Mouse (Mus musculus): ENCODE data around the gene Hmgb1. TPM values are rescaled to one million over a fixed set of nuclear protein-coding genes. Genes with fewer than 3 reads are reported as not detected.
"Not testable (repeated sequence)": the region's sequence is repeated elsewhere in the genome, so short reads cannot be mapped to it uniquely, and the experiment has no call there.

The Hmgb1 gene
- polyA plus RNA-seq, 1 experiment = 110 TPM

DNA sequence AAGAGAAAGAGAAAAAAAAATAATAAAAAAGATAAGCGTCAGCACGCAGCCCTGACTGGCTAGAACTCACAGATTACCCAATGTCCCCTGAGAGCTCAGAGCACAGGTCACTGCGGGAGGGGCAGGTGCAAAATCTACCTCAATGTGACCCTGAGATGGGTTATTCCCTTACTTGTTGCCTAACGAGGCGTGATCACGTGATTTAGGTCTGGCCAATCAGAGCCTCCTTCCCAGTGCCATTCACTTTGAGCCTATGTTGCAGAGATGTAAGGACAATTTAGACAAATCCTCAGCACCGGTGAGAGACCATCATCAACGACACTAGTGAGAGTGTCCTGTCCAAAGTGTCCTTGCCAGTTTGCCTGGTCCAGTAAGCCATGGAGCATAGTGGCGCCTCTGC lies 44.0 kb downstream of the Hmgb1 start:
- no peaks in the 10 kb centered on the region for H3K36me3 ChIP-seq (ENCODE audit: control insufficient read depth, insufficient read depth, low read length, poor library complexity, severe bottlenecking)
- no peaks in the 10 kb centered on the region for H3K9me3 ChIP-seq (replicated peaks; ENCODE audit: control insufficient read depth, insufficient read depth, low read length, poor library complexity, severe bottlenecking)
- no peak overlapping the region for H3K27ac ChIP-seq (ENCODE audit: insufficient read depth, low read length)
- H3K4me1 ChIP-seq (ENCODE audit: control insufficient read depth, insufficient read depth, low read length) = peaks cover 1% of the 10 kb centered on the region
- no peaks in the 10 kb centered on the region for H3K27me3 ChIP-seq (ENCODE audit: control insufficient read depth, insufficient read depth, low read length, poor library complexity, severe bottlenecking)
- no peak overlapping the region for H3K9ac ChIP-seq (ENCODE audit: low read depth, poor library complexity, severe bottlenecking)
- H3K4me3 ChIP-seq (ENCODE audit: low read depth, low read length) = peak overlapping the region; percentile 46
- TF ChIP-seq EP300 (IDR thresholded peaks at IDR 0.05; ENCODE audit: insufficient read depth, low read depth, low read length) = no peak
- TF ChIP-seq CTCF (IDR thresholded peaks at IDR 0.05; ENCODE audit: low read depth, low read length) = no peak
- no peak for TF ChIP-seq POLR2A (IDR thresholded peaks at IDR 0.05; ENCODE audit: insufficient read depth, low read length)

DNA sequence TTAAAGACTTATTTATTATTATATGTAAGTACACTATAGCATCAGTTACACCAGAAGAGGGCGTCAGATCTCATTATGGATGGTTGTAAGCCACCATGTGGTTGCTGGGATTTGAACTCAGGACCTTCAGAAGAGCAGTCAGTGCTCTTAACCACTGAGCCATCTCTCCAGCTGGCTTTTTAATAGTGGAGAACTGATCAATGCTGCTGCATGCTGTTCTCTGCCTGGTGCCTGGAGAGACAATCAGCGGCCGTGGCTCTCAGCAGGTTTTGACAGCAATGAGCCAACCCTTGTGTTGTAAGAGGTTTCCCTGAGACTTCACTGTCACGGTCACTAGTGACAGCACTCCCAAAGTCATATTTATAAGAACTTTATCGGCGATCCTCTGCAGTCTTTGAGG lies 46.2 kb downstream of the Hmgb1 start:
- not testable (repeated sequence) for H3K4me3 ChIP-seq (ENCODE audit: low read depth, low read length); H3K9me3 ChIP-seq (replicated peaks; ENCODE audit: control insufficient read depth, insufficient read depth, low read length, poor library complexity, severe bottlenecking); H3K27me3 ChIP-seq (ENCODE audit: control insufficient read depth, insufficient read depth, low read length, poor library complexity, severe bottlenecking); H3K36me3 ChIP-seq (ENCODE audit: control insufficient read depth, insufficient read depth, low read length, poor library complexity, severe bottlenecking); H3K27ac ChIP-seq (ENCODE audit: insufficient read depth, low read length); H3K4me1 ChIP-seq (ENCODE audit: control insufficient read depth, insufficient read depth, low read length); H3K9ac ChIP-seq (ENCODE audit: low read depth, poor library complexity, severe bottlenecking)

DNA sequence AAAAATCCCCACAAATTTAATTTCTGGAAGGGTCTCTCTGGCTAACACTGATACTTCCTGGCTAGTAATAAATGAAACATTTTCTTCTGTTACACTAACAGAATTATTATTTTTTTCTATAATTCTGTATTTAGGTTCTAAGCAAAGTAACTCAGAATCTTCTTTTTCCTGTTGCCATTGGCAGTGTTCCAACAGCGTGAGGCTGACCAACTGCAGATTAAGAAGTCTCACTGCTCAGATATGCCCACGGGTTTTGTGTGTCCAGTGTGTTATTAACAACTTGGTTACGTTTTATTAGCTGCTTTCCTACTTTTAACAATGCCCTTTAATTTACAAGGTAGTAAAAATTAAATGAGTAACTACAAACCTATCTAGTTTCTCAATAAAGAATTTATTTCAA lies 46.8 kb downstream of the Hmgb1 start:
- H3K36me3 ChIP-seq (ENCODE audit: control insufficient read depth, insufficient read depth, low read length, poor library complexity, severe bottlenecking) = no peaks in the 10 kb centered on the region
- TF ChIP-seq EP300 (IDR thresholded peaks at IDR 0.05; ENCODE audit: insufficient read depth, low read depth, low read length) (no peak), CTCF (IDR thresholded peaks at IDR 0.05; ENCODE audit: low read depth, low read length) (no peak), POLR2A (IDR thresholded peaks at IDR 0.05; ENCODE audit: insufficient read depth, low read length) (no peak)
- no peak overlapping the region for H3K4me3 ChIP-seq (ENCODE audit: low read depth, low read length)
- no peak overlapping the region for H3K9ac ChIP-seq (ENCODE audit: low read depth, poor library complexity, severe bottlenecking)
- no peak overlapping the region for H3K27ac ChIP-seq (ENCODE audit: insufficient read depth, low read length)
- no peaks in the 10 kb centered on the region for H3K27me3 ChIP-seq (ENCODE audit: control insufficient read depth, insufficient read depth, low read length, poor library complexity, severe bottlenecking)
- H3K4me1 ChIP-seq (ENCODE audit: control insufficient read depth, insufficient read depth, low read length) = peaks cover 1% of the 10 kb centered on the region
- no peaks in the 10 kb centered on the region for H3K9me3 ChIP-seq (replicated peaks; ENCODE audit: control insufficient read depth, insufficient read depth, low read length, poor library complexity, severe bottlenecking)

DNA sequence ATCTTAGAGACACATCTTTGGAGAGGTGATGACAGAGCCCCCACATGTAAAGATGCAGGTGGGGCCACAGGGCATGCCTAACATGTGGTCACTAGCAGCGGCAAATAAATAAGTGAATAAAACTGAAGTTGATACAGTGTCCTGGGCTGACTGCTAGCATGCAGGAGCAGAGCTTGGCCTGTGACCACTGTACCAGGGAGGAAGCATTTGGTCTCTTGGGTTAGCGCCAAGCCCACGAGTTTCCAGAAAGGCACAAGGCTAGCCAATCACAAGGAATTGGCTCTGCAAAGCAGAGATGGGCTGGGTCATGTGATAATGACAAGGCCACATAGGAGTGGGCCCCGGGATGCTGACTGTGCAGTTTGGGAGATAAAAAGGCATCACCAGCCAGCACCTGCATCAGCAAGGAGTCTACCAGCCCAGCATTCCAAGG lies 47.3 kb downstream of the Hmgb1 start:
- Histone ChIP-seq H3K27ac (ENCODE audit: insufficient read depth, low read length) (no peak overlapping the region), H3K4me3 (ENCODE audit: low read depth, low read length) (no peak overlapping the region), H3K9me3 (replicated peaks; ENCODE audit: control insufficient read depth, insufficient read depth, low read length, poor library complexity, severe bottlenecking) (no peaks in the 10 kb centered on the region), H3K4me1 (ENCODE audit: control insufficient read depth, insufficient read depth, low read length) (peaks cover 1% of the 10 kb centered on the region), H3K9ac (ENCODE audit: low read depth, poor library complexity, severe bottlenecking) (no peak overlapping the region), H3K36me3 (ENCODE audit: control insufficient read depth, insufficient read depth, low read length, poor library complexity, severe bottlenecking) (no peaks in the 10 kb centered on the region), H3K27me3 (ENCODE audit: control insufficient read depth, insufficient read depth, low read length, poor library complexity, severe bottlenecking) (no peaks in the 10 kb centered on the region)
- TF ChIP-seq EP300 (IDR thresholded peaks at IDR 0.05; ENCODE audit: insufficient read depth, low read depth, low read length) (no peak), POLR2A (IDR thresholded peaks at IDR 0.05; ENCODE audit: insufficient read depth, low read length) (no peak), CTCF (IDR thresholded peaks at IDR 0.05; ENCODE audit: low read depth, low read length) (no peak)

DNA sequence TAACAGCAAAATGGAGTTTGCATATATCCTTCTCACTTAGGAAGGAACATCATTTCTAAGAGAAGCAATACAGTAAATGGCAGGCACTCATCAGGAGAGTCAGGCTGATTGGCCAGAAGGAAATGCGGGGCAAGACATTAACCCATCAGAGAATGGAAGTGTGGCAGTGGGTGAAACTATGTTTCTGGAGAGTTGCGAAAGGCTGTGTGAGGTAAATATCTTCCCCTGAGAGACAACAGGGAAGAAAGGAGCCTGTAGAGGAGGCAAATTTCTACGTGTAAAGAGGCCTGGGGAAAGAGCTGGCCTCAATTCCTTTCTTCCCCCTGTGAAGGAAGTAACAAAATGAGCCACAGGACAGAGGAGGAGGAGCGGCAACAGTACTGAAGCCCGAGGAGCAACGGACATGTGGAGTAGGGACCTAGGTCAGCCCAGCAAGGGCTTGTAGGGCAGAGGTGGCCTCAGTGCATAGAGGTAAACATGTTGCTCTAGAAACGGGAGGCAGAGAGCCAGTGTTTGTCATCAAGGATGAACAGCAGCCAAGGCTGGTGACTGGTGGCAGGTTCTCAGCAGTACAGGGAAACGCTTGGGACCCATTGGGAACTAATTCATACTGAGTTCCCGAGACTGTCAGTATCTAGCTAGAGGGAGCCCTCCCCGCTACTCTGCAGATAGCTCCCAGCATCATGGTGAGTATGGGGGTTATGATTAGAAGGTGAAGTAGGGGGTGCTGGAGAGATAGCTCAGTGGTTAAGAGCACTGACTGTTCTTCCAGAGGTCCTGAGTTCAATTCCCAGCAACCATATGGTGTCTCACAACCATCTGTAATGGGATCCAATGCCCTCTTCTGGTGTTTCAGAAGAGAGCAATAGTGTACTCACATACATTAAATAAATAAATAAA lies 48.6 kb downstream of the Hmgb1 start:
- H3K4me1 ChIP-seq (ENCODE audit: control insufficient read depth, insufficient read depth, low read length) = peaks cover 1% of the 10 kb centered on the region
- H3K9me3 ChIP-seq (replicated peaks; ENCODE audit: control insufficient read depth, insufficient read depth, low read length, poor library complexity, severe bottlenecking) = no peaks in the 10 kb centered on the region
- no peak overlapping the region for H3K4me3 ChIP-seq (ENCODE audit: low read depth, low read length)
- TF ChIP-seq CTCF (IDR thresholded peaks at IDR 0.05; ENCODE audit: low read depth, low read length) (no peak), POLR2A (IDR thresholded peaks at IDR 0.05; ENCODE audit: insufficient read depth, low read length) (no peak), EP300 (IDR thresholded peaks at IDR 0.05; ENCODE audit: insufficient read depth, low read depth, low read length) (no peak)
- no peaks in the 10 kb centered on the region for H3K27me3 ChIP-seq (ENCODE audit: control insufficient read depth, insufficient read depth, low read length, poor library complexity, severe bottlenecking)
- H3K9ac ChIP-seq (ENCODE audit: low read depth, poor library complexity, severe bottlenecking) = no peak overlapping the region
- no peak overlapping the region for H3K27ac ChIP-seq (ENCODE audit: insufficient read depth, low read length)
- H3K36me3 ChIP-seq (ENCODE audit: control insufficient read depth, insufficient read depth, low read length, poor library complexity, severe bottlenecking) = no peaks in the 10 kb centered on the region

DNA sequence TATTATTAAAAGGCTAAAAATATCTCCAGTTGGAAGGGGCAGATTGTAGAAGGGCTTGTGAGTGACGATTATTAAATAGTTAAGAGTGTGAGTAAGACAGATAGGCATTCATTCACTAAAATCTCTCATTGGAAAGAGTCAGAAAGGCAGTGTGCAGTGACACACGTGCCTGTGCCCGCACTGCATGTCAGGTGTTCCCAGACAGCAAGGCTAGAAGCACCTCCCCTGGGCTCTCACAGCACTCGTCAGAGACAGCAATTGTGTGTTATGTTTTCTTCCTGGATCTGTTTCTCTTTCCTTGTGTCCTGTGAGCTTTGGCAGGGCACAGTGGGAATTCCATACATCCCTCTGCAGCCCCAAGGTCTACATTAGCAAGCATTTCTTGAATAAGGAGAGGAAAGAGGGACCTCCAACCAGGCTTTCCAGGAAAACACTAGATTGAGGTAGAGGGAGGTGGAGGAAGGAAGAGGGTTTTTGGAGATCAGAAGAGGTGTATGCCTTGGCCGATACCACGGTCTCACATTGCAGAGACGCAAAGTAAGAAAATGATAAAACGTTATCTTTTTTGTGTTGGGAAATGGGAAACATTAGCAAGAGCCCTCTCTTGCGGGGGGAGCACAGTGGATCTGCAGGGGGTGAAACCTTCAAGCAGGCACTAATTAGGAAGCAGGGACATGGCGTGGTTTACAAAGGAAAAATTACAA lies 49.4 kb downstream of the Hmgb1 start:
- Histone ChIP-seq H3K4me3 (ENCODE audit: low read depth, low read length) (no peak overlapping the region), H3K27ac (ENCODE audit: insufficient read depth, low read length) (no peak overlapping the region), H3K9me3 (replicated peaks; ENCODE audit: control insufficient read depth, insufficient read depth, low read length, poor library complexity, severe bottlenecking) (no peaks in the 10 kb centered on the region), H3K4me1 (ENCODE audit: control insufficient read depth, insufficient read depth, low read length) (no peaks in the 10 kb centered on the region), H3K36me3 (ENCODE audit: control insufficient read depth, insufficient read depth, low read length, poor library complexity, severe bottlenecking) (no peaks in the 10 kb centered on the region), H3K27me3 (ENCODE audit: control insufficient read depth, insufficient read depth, low read length, poor library complexity, severe bottlenecking) (no peaks in the 10 kb centered on the region), H3K9ac (ENCODE audit: low read depth, poor library complexity, severe bottlenecking) (no peak overlapping the region)
- TF ChIP-seq EP300 (IDR thresholded peaks at IDR 0.05; ENCODE audit: insufficient read depth, low read depth, low read length) (no peak), POLR2A (IDR thresholded peaks at IDR 0.05; ENCODE audit: insufficient read depth, low read length) (no peak), CTCF (IDR thresholded peaks at IDR 0.05; ENCODE audit: low read depth, low read length) (no peak)
